Mouse (Mus musculus): Measurements from ENCODE around the gene Cstad. TPM values are rescaled to one million over a fixed set of nuclear protein-coding genes. Genes with fewer than 3 reads are reported as not detected.

The Cstad gene
- polyA plus RNA-seq, 1 experiment from 2014 or later: 0.63 TPM

- Histone ChIP-seq H3K9ac (ENCODE audit: low read length) (no peak overlapping the region), H3K4me1 (replicated peaks; ENCODE audit: control insufficient read depth, insufficient read depth) (peaks cover 12% of the 10 kb centered on the region; the same call in 1 of the 2 replicates), H3K27me3 (ENCODE audit: control insufficient read depth, insufficient read depth, low read length) (no peaks in the 10 kb centered on the region), H3K27ac (replicated peaks) (peak overlapping the region; percentile 82), H3K9me3 (ENCODE audit: control insufficient read depth, low read length) (no peaks in the 10 kb centered on the region), H3K4me3 (ENCODE audit: low read depth, low read length) (no peak overlapping the region), H3K4me2 (replicated peaks; ENCODE audit: low read depth) (no peak overlapping the region), H3K36me3 (ENCODE audit: control insufficient read depth, insufficient read depth, low read length) (no peaks in the 10 kb centered on the region)
- TF ChIP-seq EP300 (optimal IDR thresholded peaks at IDR 0.05) (no peak), CTCF (IDR thresholded peaks at IDR 0.05; ENCODE audit: low read depth) (no peak)
- ATAC-seq (ENCODE audit: low FRiP score, low TSS enrichment): no peak
- WGBS: 67% methylated on average over 4 of the region's 4 CpGs
- DNase-seq (ENCODE audit: low spot score): no peak
Measured at GRCm38 (mm10) chr2:30589781-30590180, 5.1 kb upstream of the Cstad start.

GRCm38 (mm10) chr2:30590909-30591308 is 3.9 kb upstream of the Cstad start:
- ATAC-seq (ENCODE audit: low FRiP score, low TSS enrichment): peak; percentile 84

GRCm38 (mm10) chr2:30592391-30592790 is 2.4 kb upstream of the Cstad start:
- no peak for ATAC-seq (ENCODE audit: low FRiP score, low TSS enrichment)
- Histone ChIP-seq H3K27ac (replicated peaks) (no peak overlapping the region), H3K9ac (ENCODE audit: low read length) (no peak overlapping the region), H3K4me2 (replicated peaks; ENCODE audit: low read depth) (no peak overlapping the region), H3K9me3 (ENCODE audit: control insufficient read depth, low read length) (no peaks in the 10 kb centered on the region), H3K4me1 (replicated peaks; ENCODE audit: control insufficient read depth, insufficient read depth) (peaks cover 7% of the 10 kb centered on the region; the same call in 1 of the 2 replicates), H3K27me3 (ENCODE audit: control insufficient read depth, insufficient read depth, low read length) (no peaks in the 10 kb centered on the region), H3K36me3 (ENCODE audit: control insufficient read depth, insufficient read depth, low read length) (no peaks in the 10 kb centered on the region), H3K4me3 (ENCODE audit: low read depth, low read length) (no peak overlapping the region)
- WGBS: 72% methylated on average over 6 of the region's 6 CpGs
- TF ChIP-seq CTCF (IDR thresholded peaks at IDR 0.05; ENCODE audit: low read depth) (no peak), EP300 (optimal IDR thresholded peaks at IDR 0.05) (no peak)
- DNase-seq (ENCODE audit: low spot score): no peak

More at GRCm38 (mm10) chr2:30590909-30591308, 3.9 kb upstream of the Cstad start:
- no peaks in the 10 kb centered on the region for H3K9me3 ChIP-seq (ENCODE audit: control insufficient read depth, low read length)
- no peak for TF ChIP-seq EP300 (optimal IDR thresholded peaks at IDR 0.05)
- H3K4me1 ChIP-seq (replicated peaks; ENCODE audit: control insufficient read depth, insufficient read depth): peaks cover 12% of the 10 kb centered on the region; the same call in 1 of the 2 replicates
- H3K27ac ChIP-seq (replicated peaks): 0 out of 2 replicates have a peak overlapping the region, but pooled peaks have one; percentile 53
- 6% methylated on average over 3 of the region's 3 CpGs for WGBS
- peak; percentile 55 for DNase-seq (ENCODE audit: low spot score)
- no peak overlapping the region for H3K9ac ChIP-seq (ENCODE audit: low read length)
- no peaks in the 10 kb centered on the region for H3K27me3 ChIP-seq (ENCODE audit: control insufficient read depth, insufficient read depth, low read length)
- H3K36me3 ChIP-seq (ENCODE audit: control insufficient read depth, insufficient read depth, low read length): no peaks in the 10 kb centered on the region
- 0 out of 2 replicates have a peak overlapping the region, but pooled peaks have one; percentile 6 for H3K4me2 ChIP-seq (replicated peaks; ENCODE audit: low read depth)
- no peak overlapping the region for H3K4me3 ChIP-seq (ENCODE audit: low read depth, low read length)

- TF ChIP-seq CTCF (IDR thresholded peaks at IDR 0.05; ENCODE audit: low read depth): no peak
- no peak for TF ChIP-seq EP300 (optimal IDR thresholded peaks at IDR 0.05)
- Histone ChIP-seq H3K4me2 (replicated peaks; ENCODE audit: low read depth) (no peak overlapping the region), H3K27me3 (ENCODE audit: control insufficient read depth, insufficient read depth, low read length) (no peaks in the 10 kb centered on the region), H3K4me3 (ENCODE audit: low read depth, low read length) (no peak overlapping the region), H3K4me1 (replicated peaks; ENCODE audit: control insufficient read depth, insufficient read depth) (peaks cover 7% of the 10 kb centered on the region; the same call in 1 of the 2 replicates), H3K9me3 (ENCODE audit: control insufficient read depth, low read length) (no peaks in the 10 kb centered on the region), H3K9ac (ENCODE audit: low read length) (no peak overlapping the region), H3K27ac (replicated peaks) (no peak overlapping the region), H3K36me3 (ENCODE audit: control insufficient read depth, insufficient read depth, low read length) (no peaks in the 10 kb centered on the region)
- ATAC-seq (ENCODE audit: low FRiP score, low TSS enrichment) (no peak), DNase-seq (ENCODE audit: low spot score) (no peak)
- 75% methylated on average over 6 of the region's 6 CpGs for WGBS
Measured at GRCm38 (mm10) chr2:30592951-30593350, 1.9 kb upstream of the Cstad start.

GRCm38 (mm10) chr2:30593636-30594310 is 1.1 kb upstream of the Cstad start:
- peak overlapping the region; percentile 91 for H3K27ac ChIP-seq (replicated peaks)
- no peaks in the 10 kb centered on the region for H3K27me3 ChIP-seq (ENCODE audit: control insufficient read depth, insufficient read depth, low read length)
- no peak for TF ChIP-seq CTCF (IDR thresholded peaks at IDR 0.05; ENCODE audit: low read depth)
- TF ChIP-seq EP300 (optimal IDR thresholded peaks at IDR 0.05): no peak
- peaks cover 7% of the 10 kb centered on the region; the same call in 1 of the 2 replicates for H3K4me1 ChIP-seq (replicated peaks; ENCODE audit: control insufficient read depth, insufficient read depth)
- DNase-seq (ENCODE audit: low spot score) (no peak), ATAC-seq (ENCODE audit: low FRiP score, low TSS enrichment) (no peak)
- no peaks in the 10 kb centered on the region for H3K9me3 ChIP-seq (ENCODE audit: control insufficient read depth, low read length)
- no peak overlapping the region for H3K4me3 ChIP-seq (ENCODE audit: low read depth, low read length)
- H3K36me3 ChIP-seq (ENCODE audit: control insufficient read depth, insufficient read depth, low read length): no peaks in the 10 kb centered on the region
- H3K4me2 ChIP-seq (replicated peaks; ENCODE audit: low read depth): no peak overlapping the region; the same call in 1 of the 2 replicates
- peak overlapping the region; percentile 66; the same call in 1 of the 2 replicates for H3K9ac ChIP-seq (ENCODE audit: low read length)
- 76% methylated on average over 13 of the region's 13 CpGs for WGBS

GRCm38 (mm10) chr2:30595796-30596195 is 956 bp downstream of the Cstad start:
- no peak overlapping the region for H3K4me2 ChIP-seq (replicated peaks; ENCODE audit: low read depth)

More at GRCm38 (mm10) chr2:30595796-30596195, 956 bp downstream of the Cstad start:
- Histone ChIP-seq H3K9ac (ENCODE audit: low read length) (no peak overlapping the region), H3K27ac (replicated peaks) (peak overlapping the region; percentile 91), H3K4me1 (replicated peaks; ENCODE audit: control insufficient read depth, insufficient read depth) (peaks cover 7% of the 10 kb centered on the region; the same call in 1 of the 2 replicates), H3K36me3 (ENCODE audit: control insufficient read depth, insufficient read depth, low read length) (no peaks in the 10 kb centered on the region), H3K4me3 (ENCODE audit: low read depth, low read length) (no peak overlapping the region), H3K27me3 (ENCODE audit: control insufficient read depth, insufficient read depth, low read length) (no peaks in the 10 kb centered on the region), H3K9me3 (ENCODE audit: control insufficient read depth, low read length) (no peaks in the 10 kb centered on the region)
- ATAC-seq (ENCODE audit: low FRiP score, low TSS enrichment) (no peak), DNase-seq (ENCODE audit: low spot score) (no peak)
- TF ChIP-seq EP300 (optimal IDR thresholded peaks at IDR 0.05) (no peak), CTCF (IDR thresholded peaks at IDR 0.05; ENCODE audit: low read depth) (no peak)
- WGBS: 75% methylated on average over 4 of the region's 4 CpGs
